Mouse (Mus musculus): ENCODE data around the gene Snu13.

DNA sequence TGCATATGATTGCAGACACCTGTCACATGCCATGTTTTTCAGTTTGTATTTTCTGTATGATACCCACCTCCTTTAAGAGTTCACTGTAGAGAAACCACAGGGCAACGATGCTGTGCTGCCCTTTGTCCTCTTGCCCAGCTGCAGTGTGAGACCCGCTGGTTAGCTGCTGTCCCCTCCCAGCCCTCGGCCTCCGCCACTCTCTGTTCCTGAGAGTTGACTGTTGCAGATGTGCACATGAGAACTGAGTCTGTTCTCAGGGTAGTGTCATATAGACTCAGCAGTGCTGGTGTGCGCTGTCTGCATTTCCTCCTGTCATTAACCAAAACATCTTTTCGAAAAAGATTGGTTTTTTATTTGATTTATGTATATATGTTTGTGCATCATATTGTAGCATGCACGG, 15.0 kb downstream of the Snu13 start:
- TF ChIP-seq CTCF (IDR thresholded peaks at IDR 0.05; ENCODE audit: low read depth, low read length) (no peak), EP300 (IDR thresholded peaks at IDR 0.05; ENCODE audit: insufficient read depth, low read depth, low read length) (no peak)
